Mouse (Mus musculus) cortical plate, adult 2 months (tissue): ENCODE results near the gene Tmem104.

Source experiments
- CTCF ChIP-seq: fragments of 200-500 bp; IDR thresholded peaks from 2 replicates; pipeline ENCODE4 v1.5.1; 2011; ENCODE audit warnings: mild to moderate bottlenecking, control low read depth, low read length; ENCODE audit not compliant: insufficient read depth; ENCODE audit errors: extremely low read depth
- POLR2A ChIP-seq: fragments of 200-500 bp; IDR thresholded peaks from 2 replicates; pipeline ENCODE4 v1.6.1; 2011; ENCODE audit warnings: mild to moderate bottlenecking, low read length, control low read depth; ENCODE audit not compliant: insufficient read depth; ENCODE audit errors: extremely low read depth

GRCm38 (mm10) chr11:115291503-115291902, 104.2 kb downstream of the Tmem104 start:
- TF ChIP-seq CTCF, result no peak
- no peak for TF ChIP-seq POLR2A
